ENCODE assay signal across 8 mouse cellular contexts in the genomic region with DNA sequence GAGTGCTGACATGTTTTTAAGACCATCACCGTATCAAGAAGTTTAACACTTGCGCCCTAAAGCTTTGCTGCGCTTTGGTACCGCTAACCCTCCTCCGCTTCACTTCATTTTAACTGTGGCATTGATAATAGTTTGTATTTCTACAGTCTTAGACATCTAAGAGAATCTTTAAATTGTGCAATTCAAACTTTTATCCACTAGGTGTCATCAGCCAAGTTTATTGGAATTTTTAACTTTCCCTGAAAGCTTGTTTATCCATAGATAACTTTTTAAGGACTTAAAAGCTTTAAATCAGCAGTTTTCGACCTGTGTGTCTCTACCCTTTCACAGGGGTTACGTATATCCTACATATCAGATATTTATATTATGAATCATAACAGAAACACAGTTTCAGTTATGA. TPM values are rescaled to one million over a fixed set of nuclear protein-coding genes. Genes with fewer than 3 reads are reported as not detected.
DNase-seq lines count a peak whose midpoint lies in the region; ATAC-seq lines count a peak whose summit lies in the region.

No protein-coding gene starts in this region.

- WGBS in embryonic facial prominence, embryonic 11.5 days: 75% methylated on average over 7 of the region's 7 CpGs
- 53% methylated on average over 7 of the region's 7 CpGs for WGBS in liver, embryonic 13.5 days (ENCODE audit: insufficient replicate concordance)

- ATAC-seq in erythroblast, adult 5-6 weeks (replicated peaks; ENCODE audit: low FRiP score, poor library complexity, severe bottlenecking): no peak
- no peak for ATAC-seq in embryonic facial prominence, embryonic 11.5 days (replicated peaks; ENCODE audit: insufficient number of reproducible peaks, low FRiP score, low TSS enrichment, low read depth)
- ATAC-seq in liver, embryonic 13.5 days (ENCODE audit: low read depth): no peak

- peak overlapping the region; percentile 87 for H3K4me3 ChIP-seq in erythroblast, embryonic 14.5 days (replicated peaks)
- H3K4me3 ChIP-seq in embryonic facial prominence, embryonic 11.5 days (ENCODE audit: low read depth, low read length): no peak overlapping the region
- peak overlapping the region; percentile 82 for H3K4me3 ChIP-seq in liver, embryonic 13.5 days (replicated peaks)

- H3K9me3 ChIP-seq in erythroblast, embryonic 14.5 days (ENCODE audit: control insufficient read depth, low read length): no peaks in the 10 kb centered on the region
- H3K9me3 ChIP-seq in embryonic facial prominence, embryonic 11.5 days (replicated peaks; ENCODE audit: control insufficient read depth, low read length): no peaks in the 10 kb centered on the region
- H3K9me3 ChIP-seq in liver, embryonic 13.5 days (replicated peaks): no peaks in the 10 kb centered on the region

- DNase-seq in 416B (ENCODE audit: low read depth): peak; percentile 75
- DNase-seq in embryonic facial prominence, embryonic 11.5 days (ENCODE audit: low spot score): peak; percentile 70
- no peak for DNase-seq in liver, embryonic 13.5 days
- no peak for DNase-seq in spleen, adult 18-20 months
- no peak for DNase-seq in frontal cortex, postnatal 10 days (ENCODE audit: low spot score in 2 of 2)
- DNase-seq in left cerebral cortex, adult 8-10 months (ENCODE audit: low spot score in 2 of 2): no peak

- no peak overlapping the region for H3K4me2 ChIP-seq in embryonic facial prominence, embryonic 11.5 days (ENCODE audit: low read depth, low read length)
- peak overlapping the region; percentile 78 for H3K4me2 ChIP-seq in liver, embryonic 13.5 days

- H3K9ac ChIP-seq in embryonic facial prominence, embryonic 11.5 days (replicated peaks; ENCODE audit: low read length): no peak overlapping the region
- H3K9ac ChIP-seq in liver, embryonic 13.5 days: peak overlapping the region; percentile 41; the same call in 1 of the 2 replicates

- H3K27me3 ChIP-seq in erythroblast, embryonic 14.5 days (ENCODE audit: control insufficient read depth): no peaks in the 10 kb centered on the region
- no peaks in the 10 kb centered on the region for H3K27me3 ChIP-seq in embryonic facial prominence, embryonic 11.5 days (ENCODE audit: control insufficient read depth, insufficient read depth, low read length)
- no peaks in the 10 kb centered on the region for H3K27me3 ChIP-seq in liver, embryonic 13.5 days

- H3K36me3 ChIP-seq in erythroblast, embryonic 14.5 days (ENCODE audit: control insufficient read depth): peaks cover 20% of the 10 kb centered on the region
- no peaks in the 10 kb centered on the region for H3K36me3 ChIP-seq in embryonic facial prominence, embryonic 11.5 days (replicated peaks; ENCODE audit: control insufficient read depth, insufficient read depth, low read depth, low read length)
- H3K36me3 ChIP-seq in liver, embryonic 13.5 days: peaks cover 16% of the 10 kb centered on the region

- H3K4me1 ChIP-seq in erythroblast, embryonic 14.5 days (ENCODE audit: control insufficient read depth): peaks cover 21% of the 10 kb centered on the region
- no peaks in the 10 kb centered on the region for H3K4me1 ChIP-seq in embryonic facial prominence, embryonic 11.5 days (ENCODE audit: control insufficient read depth, insufficient read depth, low read length)
- H3K4me1 ChIP-seq in liver, embryonic 13.5 days (replicated peaks): peaks cover 16% of the 10 kb centered on the region

- H3K27ac ChIP-seq in embryonic facial prominence, embryonic 11.5 days (replicated peaks; ENCODE audit: low read depth, low read length): no peak overlapping the region
- H3K27ac ChIP-seq in liver, embryonic 13.5 days: no peak overlapping the region

RNA-seq across cellular contexts. Expression of gene Ercc8, which starts 1.4 kb away (rescaled TPM):
- 0.12 and 0.19 TPM in 2 replicates for polyA plus RNA-seq in erythroblast, embryonic 14.5 days (2012)
- total RNA-seq in erythroblast, adult 5-6 weeks (2015; ENCODE audit: low replicate concordance): 0.77 and 2.1 TPM in 2 replicates
- 2.3 and 3.6 TPM in 2 replicates for total RNA-seq in erythroblast, adult 5-6 weeks (2017; ENCODE audit: low replicate concordance)
- polyA plus RNA-seq in embryonic facial prominence, embryonic 11.5 days (2014; fragmentation: Nextera tagmentation; extraction: Ambion mirVana): 24.2 and 25.7 TPM in 2 replicates
- polyA plus RNA-seq in liver, embryonic 13.5 days (2015; fragmentation: Nextera tagmentation; extraction: Ambion mirVana): 10.6 and 11.3 TPM in 2 replicates
- total RNA-seq in left cerebral cortex, adult 8-10 months (2022): 10 to 100 TPM; 15.3 to 18.6 (median 16.3) TPM

RNA-seq across cellular contexts. Expression of gene Ndufaf2, which starts 1.5 kb away (rescaled TPM):
- 2.5 and 4.4 TPM in 2 replicates for polyA plus RNA-seq in erythroblast, embryonic 14.5 days (2012)
- total RNA-seq in erythroblast, adult 5-6 weeks (2015; ENCODE audit: low replicate concordance): 13.8 and 24.7 TPM in 2 replicates
- 6.0 and 13.5 TPM in 2 replicates for total RNA-seq in erythroblast, adult 5-6 weeks (2017; ENCODE audit: low replicate concordance)
- polyA plus RNA-seq in embryonic facial prominence, embryonic 11.5 days (2014; fragmentation: Nextera tagmentation; extraction: Ambion mirVana): 99.9 and 112 TPM in 2 replicates
- 44.7 and 54.2 TPM in 2 replicates for polyA plus RNA-seq in liver, embryonic 13.5 days (2015; fragmentation: Nextera tagmentation; extraction: Ambion mirVana)
- total RNA-seq in left cerebral cortex, adult 8-10 months (2022): 10 to 100 TPM; 18.7 to 25.3 (median 22.8) TPM

RNA-seq across cellular contexts. Expression of gene Elovl7, which starts 54.2 kb away (rescaled TPM):
- not detected in 2 replicates for polyA plus RNA-seq in erythroblast, embryonic 14.5 days (2012)
- total RNA-seq in erythroblast, adult 5-6 weeks (2015; ENCODE audit: low replicate concordance): 1.0 and 4.0 TPM in 2 replicates
- not detected in 2 replicates for total RNA-seq in erythroblast, adult 5-6 weeks (2017; ENCODE audit: low replicate concordance)
- polyA plus RNA-seq in embryonic facial prominence, embryonic 11.5 days (2014; fragmentation: Nextera tagmentation; extraction: Ambion mirVana): 1.8 and 1.9 TPM in 2 replicates
- polyA plus RNA-seq in liver, embryonic 13.5 days (2015; fragmentation: Nextera tagmentation; extraction: Ambion mirVana): 2.0 and 2.3 TPM in 2 replicates
- 1 to 10 TPM; 9.0 to 9.9 (median 9.5) TPM for total RNA-seq in left cerebral cortex, adult 8-10 months (2022)

Comparison
In these comparisons a context has a peak if more than half of its experiments do, and no peak if none do; other contexts are left out.
1. DNase-seq: peak in 416B (single experiment) and embryonic facial prominence, embryonic 11.5 days (single experiment); none in liver, embryonic 13.5 days (single experiment), spleen, adult 18-20 months (0 of 2), frontal cortex, postnatal 10 days (0 of 2) and left cerebral cortex, adult 8-10 months (0 of 2).